Mouse (Mus musculus): ENCODE results near the gene Atoh7.

GRCm38 (mm10) chr10:63089758-63090571, 9.5 kb upstream of the Atoh7 start:
- TF ChIP-seq CHD2 (IDR thresholded peaks at IDR 0.05; ENCODE audit: low read depth, low read length) (no peak), HCFC1 (IDR thresholded peaks at IDR 0.05; ENCODE audit: borderline replicate concordance, insufficient read depth, low read length) (no peak), MAFK (IDR thresholded peaks at IDR 0.05; ENCODE audit: insufficient read depth, low read depth, low read length) (no peak)

Measured in ES-E14 (cell line).